Mouse (Mus musculus) CH12.LX (cell line): ENCODE measurements at regions not wholly inside any gene's neighbourhood (a gene's known extent, or its start where the extent isn't known, plus 50 kb on each side); places are given as distances from the start of the nearest gene placed in this dataset.

Experiments
- DNase-seq: peaks from one replicate; pipeline ENCODE4 v3.0.0-alpha.2; 2013; ENCODE audit errors: extremely low read depth
- H3K27ac ChIP-seq: 2 replicates; pipeline ENCODE4 v1.5.1; 2012; ENCODE audit warnings: low read depth, mild to moderate bottlenecking, control low read depth, moderate library complexity; ENCODE audit not compliant: insufficient read depth
- H3K27me3 ChIP-seq: replicated peaks from 2 replicates; pipeline ENCODE3; 2012; ENCODE audit warnings: inconsistent platforms
- H3K36me3 ChIP-seq, 2 experiments: replicated peaks in 1 of 2; 2 replicates each; pipeline versions ENCODE3 to v1.6.1; 2012; ENCODE audit warnings: inconsistent platforms in 1 of 2, low read length in 1 of 2, mild to moderate bottlenecking in 1 of 2, mixed read lengths in 1 of 2, moderate library complexity in 1 of 2; ENCODE audit not compliant: control insufficient read depth in 1 of 2, insufficient read depth in 1 of 2
- H3K4me1 ChIP-seq, 2 experiments: 2 replicates each; pipeline ENCODE4 v1.6.1; 2012; ENCODE audit warnings: inconsistent platforms in 1 of 2, moderate library complexity in 1 of 2; ENCODE audit not compliant: insufficient read depth in 2 of 2, control insufficient read depth in 1 of 2
- H3K4me2 ChIP-seq: 2 replicates; pipeline ENCODE4 v1.6.1; 2012; ENCODE audit warnings: low read depth, mild to moderate bottlenecking, control low read depth; ENCODE audit not compliant: poor library complexity, insufficient read depth, severe bottlenecking
- H3K4me3 ChIP-seq, 3 experiments: fragments of 150-350 bp in 1 of 3; sonication (generic) in 1 of 3; replicated peaks in 1 of 3; 2 replicates each; pipeline versions ENCODE3 to v1.5.1; 2011 to 2012; ENCODE audit warnings: low read depth in 2 of 3, low read length in 2 of 3, mild to moderate bottlenecking in 2 of 3, moderate library complexity in 2 of 3, control low read depth in 1 of 3, improper control_type of control experiment in 1 of 3, inconsistent platforms in 1 of 3, mixed read lengths in 1 of 3; ENCODE audit not compliant: poor library complexity in 1 of 3
- H3K79me2 ChIP-seq: replicated peaks from 2 replicates; pipeline ENCODE4 v1.6.1; 2012; ENCODE audit warnings: mild to moderate bottlenecking, moderate library complexity; ENCODE audit not compliant: control insufficient read depth, poor library complexity, insufficient read depth, severe bottlenecking; ENCODE audit errors: extremely low read depth
- H3K9ac ChIP-seq: 2 replicates; pipeline ENCODE4 v1.6.1; 2012; ENCODE audit warnings: low read depth, mild to moderate bottlenecking, control low read depth, moderate library complexity; ENCODE audit not compliant: insufficient read depth
- H3K9me3 ChIP-seq: replicated peaks from 2 replicates; pipeline ENCODE3; 2012; ENCODE audit warnings: low read length, inconsistent platforms, mixed read lengths
- HCFC1 ChIP-seq: IDR thresholded peaks from 2 replicates; pipeline ENCODE4 v1.6.1; 2012; ENCODE audit warnings: low read depth, mild to moderate bottlenecking, inconsistent platforms, low read length, improper control_type of control experiment
- MYC ChIP-seq: IDR thresholded peaks from 2 replicates; pipeline ENCODE4 v1.6.1; 2011; ENCODE audit warnings: low read depth, mild to moderate bottlenecking, improper control_type of control experiment, low read length
- NRF1 ChIP-seq: IDR thresholded peaks from 2 replicates; pipeline ENCODE4 v1.6.1; 2014; ENCODE audit warnings: low read depth, mild to moderate bottlenecking, inconsistent platforms, low read length, improper control_type of control experiment, moderate library complexity
- dilution Hi-C: fragments of 300-500 bp; cut with MboI; formaldehyde crosslinking; loops from 2 replicates; pipeline ENCODE4 v1.14.3; 2020; ENCODE audit warnings: low sequenced_read_pairs; ENCODE audit not compliant: extremely low pct_unique_long_range_greater_than_20kb, extremely low pct_ligation_motif_present
- in situ Hi-C: fragments of 300-500 bp; cut with MboI; formaldehyde crosslinking; loops from 3 replicates; pipeline ENCODE4 v1.14.3; 2019; ENCODE audit warnings: low sequenced_read_pairs, low pct_ligation_motif_present, low pct_unique_long_range_greater_than_20kb, mixed read lengths

GRCm38 (mm10) chr9:14222936-14223335 lies 51.9 kb upstream of the Sesn3 start:
- Histone ChIP-seq H3K4me1 (peaks cover 0 to 18% of the 10 kb centered on the region in 2 experiments; a peak in 2 of 4 replicates), H3K36me3 (no peaks in the 10 kb centered on the region), H3K27ac (no peak overlapping the region), H3K4me3 (no peak overlapping the region), H3K79me2 (no peaks in the 10 kb centered on the region), H3K4me2 (no peak overlapping the region), H3K9me3 (no peaks in the 10 kb centered on the region), H3K27me3 (no peaks in the 10 kb centered on the region), H3K9ac (no peak overlapping the region)
- dilution Hi-C loops = no loop called here
- in situ Hi-C loops = no loop called here
- TF ChIP-seq MYC (no peak), HCFC1 (no peak), NRF1 (no peak)
- DNase-seq = no peak
